Mouse (Mus musculus): ENCODE data around the gene Gm21985.

The Gm21985 gene

GRCm38 (mm10) chr2:112266242-112266592 lies at the start of gene Gm21985:
Gm21985 (plus strand) TSS chr2:112266314.
- peak; percentile 75 to 87 for DNase-seq (ENCODE audit: low spot score in 2 of 2)

- no peak for DNase-seq (ENCODE audit: low spot score in 2 of 2)
Observed at GRCm38 (mm10) chr2:112217614-112218013, 48.5 kb upstream of the Gm21985 start.

DNA sequence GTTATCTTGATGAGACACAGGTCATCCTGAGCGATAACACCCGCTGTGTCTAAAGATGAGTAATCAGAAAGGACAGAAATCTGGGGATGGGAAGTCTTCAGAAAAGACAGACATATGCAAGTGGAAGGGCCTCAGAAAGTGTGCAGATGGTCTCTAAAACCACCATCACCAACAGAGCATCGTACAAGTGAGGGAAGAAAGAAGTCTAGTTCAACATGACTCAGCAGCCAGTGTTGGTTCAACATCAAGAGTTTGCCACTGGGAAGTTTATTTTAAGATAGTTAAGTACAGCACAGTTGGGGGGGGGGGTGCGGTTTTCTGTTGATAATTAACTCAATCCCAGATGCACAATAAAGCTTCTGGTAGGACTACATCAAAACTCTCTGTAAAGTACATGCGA lies 45.2 kb upstream of the Gm21985 start:
- DNase-seq (ENCODE audit: low spot score in 2 of 2): no peak

DNA sequence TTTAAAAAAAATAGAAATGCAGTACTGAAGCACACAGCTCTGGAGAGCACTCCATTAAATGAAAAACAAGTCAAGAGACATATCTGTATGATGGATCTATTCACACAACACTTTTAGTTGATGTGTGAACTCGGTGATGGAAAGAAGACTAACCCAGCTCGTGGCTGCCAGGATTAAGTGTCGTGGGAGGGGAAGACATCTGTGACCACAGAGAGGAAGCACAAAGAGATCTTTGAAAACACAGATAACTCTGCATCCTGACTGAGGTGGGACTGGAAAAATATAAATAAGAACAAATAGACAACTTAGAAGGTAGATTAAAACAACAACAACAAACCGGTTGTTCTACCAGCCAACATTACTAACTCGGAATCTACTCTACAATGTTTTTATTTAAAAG lies 43.5 kb upstream of the Gm21985 start:
- no peak for DNase-seq (ENCODE audit: low spot score in 2 of 2)

GRCm38 (mm10) chr2:112224356-112224755 lies 41.8 kb upstream of the Gm21985 start:
- DNase-seq (ENCODE audit: low spot score in 2 of 2): no peak

- no peak for DNase-seq (ENCODE audit: low spot score in 2 of 2)
Observed at GRCm38 (mm10) chr2:112232623-112233022, 33.5 kb upstream of the Gm21985 start.

- DNase-seq (ENCODE audit: low spot score in 2 of 2): no peak
Observed at GRCm38 (mm10) chr2:112236620-112237019, 29.5 kb upstream of the Gm21985 start.

DNA sequence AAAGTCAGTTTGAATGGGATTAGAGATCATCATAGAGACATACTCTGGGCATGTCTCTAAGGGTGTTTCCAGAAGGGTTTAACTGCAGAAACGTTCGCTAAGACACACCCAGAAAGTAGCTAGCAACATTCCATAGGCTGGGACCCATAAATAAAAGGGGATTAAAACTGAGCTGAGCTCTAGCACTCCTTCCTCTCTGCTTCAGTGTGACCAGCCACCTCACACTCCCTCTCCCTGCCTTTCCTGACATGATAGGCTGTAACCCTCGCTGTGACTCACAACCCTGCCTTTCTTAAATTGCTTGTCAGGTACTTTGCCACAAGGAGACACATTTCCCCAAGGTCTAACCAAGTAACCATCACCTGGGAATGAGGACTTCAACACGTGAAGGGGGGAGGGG lies 28.1 kb upstream of the Gm21985 start:
- DNase-seq (ENCODE audit: low spot score in 2 of 2): no peak

- peak; percentile 84 to 96 for DNase-seq (ENCODE audit: low spot score in 2 of 2)
Observed at GRCm38 (mm10) chr2:112239212-112239934, 26.7 kb upstream of the Gm21985 start, which contains the start of gene Lpcat4. Lpcat4 (plus strand) TSS chr2:112239468.

DNA sequence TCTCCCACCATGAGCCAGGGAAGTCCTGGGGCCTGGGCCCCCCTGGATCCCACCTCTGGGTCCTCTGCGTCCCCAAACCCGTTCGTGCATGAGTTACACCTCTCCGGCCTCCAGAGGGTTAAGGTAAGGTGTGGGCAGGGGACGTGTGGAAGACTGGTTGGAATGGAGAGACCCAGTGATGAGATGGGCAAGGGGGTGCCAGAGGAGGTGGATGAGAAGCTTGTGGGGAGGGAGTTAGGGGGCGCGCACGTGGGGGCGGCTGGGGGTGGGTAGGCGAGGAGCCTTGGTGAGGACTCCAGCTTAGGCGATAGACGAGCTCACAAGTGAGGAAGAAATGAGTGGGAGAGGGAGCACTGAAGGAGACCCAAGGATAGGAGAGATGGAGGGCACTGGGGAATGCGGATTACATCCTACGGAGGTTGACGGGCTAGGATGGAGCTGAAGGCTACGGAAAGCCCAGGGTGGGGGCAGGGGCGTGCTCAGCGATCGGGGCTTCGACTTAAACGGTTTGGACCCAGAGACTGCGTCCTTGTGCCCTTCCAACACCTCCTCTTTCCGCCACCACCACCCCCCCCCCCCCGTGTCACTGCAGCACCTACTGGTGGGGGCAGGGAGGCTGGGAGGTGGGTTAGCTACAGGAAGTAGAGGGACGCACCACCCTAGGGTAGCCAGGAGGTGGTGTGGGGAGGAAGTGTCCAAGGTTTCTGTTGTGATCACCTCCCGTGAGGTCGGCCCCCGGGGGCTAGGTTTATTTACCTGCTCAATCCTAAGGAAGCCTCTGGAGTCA lies 26.0 kb upstream of the Gm21985 start:
- DNase-seq (ENCODE audit: low spot score in 2 of 2): peak in 1 of 2 experiments; percentile 66

DNA sequence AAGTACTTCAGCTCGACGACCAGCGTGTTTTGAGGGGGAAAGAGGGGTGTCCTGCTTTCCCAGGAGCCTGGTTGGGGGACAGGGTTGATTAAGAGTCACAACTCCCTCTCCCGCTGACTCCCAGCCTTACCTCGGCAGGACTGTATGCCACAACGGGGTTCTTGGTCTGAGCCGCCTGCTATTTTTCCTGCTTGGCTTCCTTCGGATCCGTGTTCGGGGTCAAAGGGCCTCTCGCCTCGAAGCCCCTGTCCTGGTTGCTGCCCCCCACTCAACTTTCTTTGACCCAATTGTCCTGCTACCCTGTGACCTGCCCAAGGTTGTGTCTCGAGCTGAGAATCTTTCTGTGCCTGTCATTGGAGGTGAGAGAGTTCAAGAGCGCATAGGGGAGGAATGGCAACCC lies 24.3 kb upstream of the Gm21985 start:
- DNase-seq (ENCODE audit: low spot score in 2 of 2): peak in 1 of 2 experiments; percentile 63

DNA sequence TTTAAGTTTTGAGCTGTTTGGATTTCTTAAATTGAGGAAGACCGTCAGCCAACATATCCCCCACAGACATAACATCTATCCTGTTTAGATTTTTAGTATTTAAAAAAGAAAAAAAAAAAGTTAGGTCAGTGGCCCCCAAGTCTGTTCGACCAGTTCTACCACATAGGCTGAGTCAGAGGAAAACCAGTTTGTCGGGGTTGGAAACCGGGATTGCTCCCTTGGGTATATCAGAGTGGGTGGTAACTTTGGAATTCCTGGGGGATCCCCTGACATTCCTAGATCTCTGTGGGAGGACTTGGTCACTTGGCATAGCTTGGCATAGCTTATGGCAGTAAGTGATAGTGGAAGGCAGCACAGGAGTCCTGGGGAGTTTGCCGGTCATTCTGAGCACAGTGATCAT lies 20.8 kb upstream of the Gm21985 start:
- no peak for DNase-seq (ENCODE audit: low spot score in 2 of 2)

DNA sequence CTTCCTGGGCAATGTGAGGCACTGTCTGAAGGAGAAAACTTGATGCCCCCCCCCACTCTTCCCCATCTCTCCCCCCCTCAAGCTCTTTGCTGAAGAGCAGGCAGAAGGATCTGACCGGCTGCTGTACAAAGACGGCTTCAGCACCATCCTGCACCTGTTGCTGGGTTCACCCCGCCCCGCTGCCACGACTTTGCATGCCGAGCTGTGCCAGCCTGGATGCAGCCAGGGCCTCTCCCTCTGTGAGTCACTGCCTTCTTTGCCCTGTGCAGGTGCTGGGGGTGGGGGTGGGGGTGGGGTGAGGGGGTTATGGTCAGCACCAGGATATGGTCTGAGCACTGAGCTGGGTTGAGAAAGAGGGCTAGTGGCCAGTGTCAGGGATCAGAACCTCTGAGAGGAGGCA lies 19.9 kb upstream of the Gm21985 start:
- DNase-seq (ENCODE audit: low spot score in 2 of 2): no peak

- DNase-seq (ENCODE audit: low spot score in 2 of 2): no peak
Observed at GRCm38 (mm10) chr2:112247323-112247722, 18.8 kb upstream of the Gm21985 start.

DNA sequence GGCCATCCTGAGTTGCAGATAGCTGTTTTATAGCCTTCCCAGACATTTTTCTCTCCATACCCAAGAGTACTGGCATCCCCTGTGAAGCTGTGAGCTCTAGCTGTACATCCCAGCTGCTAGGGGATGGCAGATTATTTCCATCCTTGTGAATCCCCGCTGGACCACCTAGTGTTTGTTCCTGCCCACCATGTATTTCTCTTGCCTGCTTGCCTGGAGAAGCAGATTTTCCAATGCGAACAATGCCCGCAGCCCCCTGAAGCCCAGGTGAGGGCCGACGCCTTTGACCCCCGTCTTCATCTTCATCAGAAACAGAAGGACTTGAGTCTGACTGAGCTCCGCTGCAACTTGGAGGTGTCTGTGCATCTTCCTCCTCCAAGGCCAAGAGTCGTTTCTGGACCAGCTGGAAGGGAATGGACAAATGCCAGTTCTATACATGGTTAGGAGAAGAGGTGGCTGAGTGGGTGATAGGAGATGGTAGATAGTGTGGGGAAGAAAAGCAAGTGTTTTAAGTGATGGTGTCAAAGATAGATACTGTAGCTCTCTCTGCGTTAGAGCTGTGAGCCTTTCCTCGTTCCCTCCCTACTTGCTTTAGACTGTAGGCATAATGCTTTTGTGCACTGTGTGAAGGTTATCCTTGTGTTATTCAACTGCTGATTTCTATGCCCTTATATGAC lies 16.2 kb upstream of the Gm21985 start:
- no peak for DNase-seq (ENCODE audit: low spot score in 2 of 2)

GRCm38 (mm10) chr2:112254675-112255515 lies 11.2 kb upstream of the Gm21985 start:
- no peak for DNase-seq (ENCODE audit: low spot score in 2 of 2)

DNA sequence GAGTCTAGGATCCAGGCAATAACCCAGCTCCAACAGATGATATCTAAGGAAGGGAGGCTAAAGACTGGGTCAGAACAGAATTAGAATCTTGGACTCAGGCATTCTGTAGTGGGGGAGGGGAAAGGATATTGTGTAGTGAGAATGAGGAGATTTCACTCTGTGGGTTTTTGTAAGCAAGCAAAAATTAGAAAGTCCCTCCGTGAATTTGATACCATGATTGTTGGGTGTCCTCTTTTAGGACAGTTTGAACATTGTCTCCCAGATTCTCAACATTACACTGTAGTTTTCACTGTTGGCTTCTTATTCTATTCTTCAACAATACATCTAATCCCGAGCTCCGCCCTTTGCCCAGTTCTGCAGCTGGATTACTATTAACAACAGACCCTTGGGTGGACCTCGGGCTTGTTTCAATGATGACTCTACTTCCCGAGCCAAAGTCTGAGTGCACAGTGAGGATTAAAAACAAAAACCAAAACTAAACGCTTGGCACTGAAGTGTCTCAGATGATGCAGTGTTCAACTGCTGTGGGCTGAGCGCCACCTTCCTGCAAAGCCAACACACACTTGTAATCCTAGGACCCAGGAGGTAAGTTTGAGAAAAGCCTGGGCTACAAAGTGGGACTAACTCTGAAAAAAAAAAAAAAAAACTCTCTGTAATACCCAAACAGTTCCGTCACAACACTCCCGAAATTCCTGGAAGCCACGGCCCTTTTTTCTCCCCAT lies 6.7 kb upstream of the Gm21985 start, which contains the start of gene Nutm1:
Gene Nutm1 (minus strand): TSS at position 51 of the 722 bp plus-strand sequence.
- DNase-seq (ENCODE audit: low spot score in 2 of 2): no peak

DNA sequence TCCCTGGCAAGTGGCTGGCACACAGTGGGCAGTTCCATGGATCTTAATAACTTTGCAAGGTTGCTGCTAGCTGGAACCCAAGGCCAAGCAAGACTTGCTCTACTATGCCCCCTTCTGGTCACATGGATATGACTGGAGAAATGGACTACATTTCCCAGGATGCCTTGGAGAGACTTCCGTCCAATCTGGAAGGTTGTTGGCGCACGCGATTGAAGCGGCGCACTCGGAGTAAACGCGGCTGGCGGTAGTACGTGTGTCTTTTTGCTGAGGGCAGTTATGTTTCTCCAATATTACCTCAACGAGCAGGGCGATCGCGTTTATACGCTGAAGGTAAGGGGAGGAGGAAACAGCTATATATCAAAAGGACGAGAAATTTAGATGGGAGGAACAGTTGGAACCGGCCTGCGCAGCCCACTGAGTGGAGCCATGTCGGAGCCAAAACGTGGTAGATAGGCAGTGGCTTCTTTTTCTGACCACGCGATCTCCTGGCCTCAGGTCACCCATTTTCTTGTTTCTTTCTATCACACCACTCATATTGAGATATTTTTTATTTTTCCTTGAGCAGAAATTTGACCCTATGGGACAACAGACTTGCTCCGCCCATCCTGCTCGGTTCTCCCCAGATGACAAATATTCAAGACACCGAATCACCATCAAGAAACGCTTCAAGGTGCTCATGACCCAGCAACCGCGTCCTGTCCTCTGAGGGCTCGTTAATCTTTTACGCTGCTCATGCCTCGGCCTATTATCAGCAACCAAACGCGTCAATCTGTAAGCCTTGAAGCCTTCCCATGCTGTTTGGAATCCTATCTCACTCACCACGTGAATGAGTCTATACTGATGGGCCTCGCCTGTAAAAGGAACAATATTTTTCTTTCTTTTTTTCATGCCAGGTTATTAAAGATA lies 4.1 kb upstream of the Gm21985 start, which contains the start of gene Nop10:
Gene Nop10 (plus strand): TSS at position 179 of the 906 bp plus-strand sequence.
- peak; percentile 81 to 87 for DNase-seq (ENCODE audit: low spot score in 2 of 2)

- no peak for DNase-seq (ENCODE audit: low spot score in 2 of 2)
Observed at GRCm38 (mm10) chr2:112262779-112263295, 3.3 kb upstream of the Gm21985 start.
